10 mouse cellular contexts compared by ENCODE assay signal in genomic region chr8:21054747-21055146, GRCm38 (mm10). TPM values are rescaled to one million over a fixed set of nuclear protein-coding genes. Genes with fewer than 3 reads are reported as not detected.
DNase-seq lines count a peak whose midpoint lies in the region; TF ChIP-seq lines count a peak whose summit lies in the region.
"Not testable (repeated sequence)": the region's sequence is repeated elsewhere in the genome, so short reads cannot be mapped to it uniquely, and the experiment has no call there.
"Had no signal": no experiment of that assay in that cellular context is flagged by ENCODE, and none has a peak within 500 bp of the region (broad histone marks: within the 10 kb centered on the region; RNA-seq: fewer than 3 reads in every experiment).

TSS of gene Defa23 (plus strand) at chr8:21055047.

- not testable (repeated sequence) for TF ChIP-seq POLR2A in small intestine, adult 2 months (IDR thresholded peaks at IDR 0.05; ENCODE audit: low read depth, low read length)

- TF ChIP-seq CTCF in small intestine, adult 2 months (IDR thresholded peaks at IDR 0.05; ENCODE audit: extremely low read depth, insufficient read length, insufficient replicate concordance, low read depth, low read length): not testable (repeated sequence)

- not testable (repeated sequence) for H3K4me1 ChIP-seq in small intestine, adult 2 months (ENCODE audit: control insufficient read depth, insufficient read depth, insufficient read length, low read length)

- not testable (repeated sequence) for H3K27ac ChIP-seq in small intestine, adult 2 months (ENCODE audit: insufficient read depth, low read depth, low read length)

- not testable (repeated sequence) for H3K36me3 ChIP-seq in small intestine, adult 2 months (ENCODE audit: control insufficient read depth, insufficient read depth, low read length)

- not testable (repeated sequence) for H3K4me3 ChIP-seq in small intestine, adult 2 months (ENCODE audit: low read depth, low read length)

- DNase-seq in large intestine, adult 2 months (ENCODE audit: low read depth, low spot score): not testable (repeated sequence)

- no CpG with 5 or more reads among the region's 1 CpGs for WGBS in large intestine, adult 2 months
- WGBS in small intestine, adult 2 months: no CpG with 5 or more reads among the region's 1 CpGs

- H3K27me3 ChIP-seq in small intestine, adult 2 months (ENCODE audit: control insufficient read depth, insufficient read depth, low read length): not testable (repeated sequence)

RNA-seq across cellular contexts. Expression of gene Defa23, which starts in this region (rescaled TPM):
- 3,983 and 4,387 TPM in 2 replicates for polyA plus RNA-seq in large intestine, adult 2 months (2012; rRNA removed)
- 901 and 2,073 TPM in 2 replicates for polyA plus RNA-seq in small intestine, adult 2 months (2012; rRNA removed)
- polyA plus RNA-seq: activated CD4-positive, CD25-positive, alpha-beta regulatory T cell, adult 4 months; adrenal gland, adult 2 months; brain, embryonic 14.5 days; C2C12; CD4-positive, CD25-positive, alpha-beta regulatory T cell, adult 4 months; cerebellum, adult 2 months; G1E; Patski had no signal
